Mouse (Mus musculus) right cerebral cortex, postnatal 36 days (tissue): Measurements from ENCODE around the gene Pum1.
A peak's percentile ranks its signal among the peaks of the same experiment; 100 is the strongest.

Experiments used
- DNase-seq, 2 experiments: peaks; one replicate each; pipeline ENCODE4 v3.0.0; 2022; ENCODE audit warnings: low spot score in 2 of 2, mixed read lengths in 1 of 2

The Pum1 gene

DNA sequence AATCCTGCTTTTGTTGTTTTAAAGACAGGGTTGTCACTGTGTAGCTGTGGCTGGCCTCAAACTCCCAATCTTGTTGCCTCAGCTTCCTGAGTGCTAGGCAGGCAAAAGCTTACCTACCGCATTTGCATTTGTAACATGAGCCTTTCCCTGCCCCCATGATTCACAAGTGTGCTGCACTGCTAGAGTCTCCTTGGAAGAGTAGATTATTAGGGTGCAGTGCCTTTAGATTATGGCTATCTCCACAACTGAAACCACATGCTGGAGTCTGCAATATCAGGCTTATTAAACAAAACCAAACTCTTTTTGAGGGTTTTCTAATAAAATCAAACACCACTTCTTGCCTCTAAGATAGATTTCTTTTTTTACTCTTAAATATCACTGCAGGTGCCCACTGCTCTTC lies 59.5 kb downstream of the Pum1 start:
- DNase-seq, result no peak

GRCm38 (mm10) chr4:130726118-130726517 lies 63.0 kb downstream of the Pum1 start:
- no peak for DNase-seq

DNA sequence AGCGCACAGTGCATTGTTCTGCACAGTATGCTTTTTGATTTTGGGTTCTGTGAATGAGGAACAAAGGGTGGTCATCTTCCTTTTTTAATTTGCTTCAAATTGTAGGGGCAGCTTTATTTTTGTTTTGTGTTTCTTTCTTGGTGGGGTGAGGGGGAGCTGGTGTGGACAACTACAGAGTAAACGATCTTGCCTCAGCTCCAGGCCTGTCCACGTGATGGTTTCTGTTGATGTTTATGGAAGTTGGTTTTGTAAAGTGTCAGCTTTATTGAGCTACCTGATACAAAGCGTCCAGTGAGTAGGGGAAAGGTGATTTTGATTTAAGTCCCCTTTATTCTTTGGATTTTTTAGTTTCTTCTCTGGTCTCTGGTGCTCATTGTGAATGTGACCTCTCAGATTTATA lies 72.8 kb downstream of the Pum1 start:
- no peak for DNase-seq

DNA sequence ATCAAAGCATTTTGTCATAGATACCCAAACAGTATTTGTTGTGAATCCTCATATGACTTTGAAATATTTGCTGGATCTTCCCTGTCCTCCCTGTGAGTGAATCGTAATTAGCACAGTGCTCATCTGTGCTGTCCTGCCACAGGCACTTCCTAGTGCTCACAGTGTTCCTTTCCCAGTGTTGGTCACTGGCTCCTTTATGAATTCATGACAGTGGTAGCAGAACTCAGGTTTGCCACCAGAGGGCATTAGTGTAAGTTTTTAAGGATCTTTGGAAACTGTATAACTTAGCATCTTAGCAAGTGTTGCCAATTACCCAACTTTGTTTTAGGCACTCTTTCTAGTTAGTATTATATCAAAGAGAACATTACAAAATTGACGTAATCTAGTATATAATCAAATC lies 75.4 kb downstream of the Pum1 start:
- peak in 1 of 2 experiments; percentile 49 for DNase-seq

- DNase-seq, result no peak
Measured at GRCm38 (mm10) chr4:130744058-130744457, 80.9 kb downstream of the Pum1 start.

DNA sequence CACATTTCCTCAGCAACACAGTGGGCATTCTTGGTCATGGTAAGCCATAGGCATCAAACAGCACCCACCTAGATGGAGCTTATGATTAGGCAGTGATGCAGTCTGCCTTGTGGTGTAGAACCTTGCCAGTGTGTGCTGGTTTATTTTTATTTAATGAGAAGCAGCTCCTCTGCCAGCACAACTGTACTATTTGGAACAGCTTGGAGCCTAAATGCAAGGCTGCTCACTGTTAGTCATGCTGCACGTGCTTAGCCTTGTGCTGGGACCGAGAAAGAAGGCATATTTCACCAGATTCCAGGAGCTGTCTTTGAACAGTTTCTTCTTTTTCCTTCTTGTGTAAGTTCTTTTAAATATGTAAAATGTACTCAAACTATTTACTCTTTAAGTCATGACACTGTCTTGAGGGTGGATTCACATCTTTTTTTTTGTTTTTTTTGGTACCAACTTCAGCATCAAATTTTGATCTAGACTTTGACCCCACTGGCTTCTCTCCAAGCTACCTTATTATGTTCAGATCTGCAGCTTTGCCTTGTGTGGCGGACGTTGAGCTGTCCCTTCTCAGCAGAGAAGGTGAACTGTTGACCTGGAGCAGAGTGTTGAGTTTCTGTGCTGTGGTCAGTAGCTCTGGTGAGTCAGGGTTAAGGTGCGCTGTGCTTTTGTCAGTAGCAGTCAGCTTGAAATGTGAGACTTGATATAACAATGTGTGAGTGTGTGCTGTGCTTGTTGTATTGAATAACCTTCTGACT lies 82.6 kb downstream of the Pum1 start:
- DNase-seq, result peak; percentile 85 to 92

DNA sequence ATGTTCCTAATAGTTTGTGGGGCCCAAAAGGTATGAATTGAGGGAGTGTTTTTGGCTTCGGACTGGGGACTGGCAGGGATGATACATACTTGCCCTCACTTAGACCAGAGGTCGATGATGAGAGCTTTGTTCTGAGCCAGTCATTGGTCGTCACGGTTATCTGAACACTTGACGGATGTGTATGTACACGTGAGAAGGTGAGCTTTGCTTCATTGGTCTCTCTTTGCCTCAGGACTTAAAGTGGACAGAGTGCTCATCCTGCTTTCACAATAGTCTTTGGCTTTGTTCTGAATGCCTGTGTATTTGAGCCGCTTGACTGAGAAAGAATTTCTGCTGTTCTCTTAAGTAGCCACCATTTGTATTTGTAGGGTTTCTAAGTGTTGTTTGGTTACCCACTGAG lies 86.4 kb downstream of the Pum1 start:
- DNase-seq, result no peak

DNA sequence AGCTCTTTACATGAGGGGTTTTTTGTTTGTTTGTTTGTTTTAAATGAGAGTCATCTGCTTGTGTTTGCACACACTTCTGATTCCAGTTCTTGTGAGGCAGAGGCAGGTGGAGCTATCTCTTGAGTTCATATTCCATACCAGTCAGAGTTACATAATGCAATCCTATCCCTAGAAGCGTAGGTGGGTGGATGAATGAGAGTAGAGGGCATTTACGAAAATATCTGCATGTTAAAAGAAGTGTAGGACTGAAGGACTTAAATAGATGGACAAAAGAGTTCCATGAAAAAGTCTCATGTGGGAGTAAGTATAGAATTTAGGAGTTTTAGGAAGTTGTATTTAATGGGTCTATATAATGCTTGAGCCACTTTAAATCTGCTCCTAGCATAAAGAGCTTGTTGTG lies 88.8 kb downstream of the Pum1 start:
- DNase-seq, result no peak

- DNase-seq, result no peak
Measured at GRCm38 (mm10) chr4:130752591-130752990, 89.5 kb downstream of the Pum1 start.

GRCm38 (mm10) chr4:130753755-130754154 lies 90.6 kb downstream of the Pum1 start:
- no peak for DNase-seq

GRCm38 (mm10) chr4:130754776-130755175 lies 91.7 kb downstream of the Pum1 start:
- DNase-seq, result no peak

DNA sequence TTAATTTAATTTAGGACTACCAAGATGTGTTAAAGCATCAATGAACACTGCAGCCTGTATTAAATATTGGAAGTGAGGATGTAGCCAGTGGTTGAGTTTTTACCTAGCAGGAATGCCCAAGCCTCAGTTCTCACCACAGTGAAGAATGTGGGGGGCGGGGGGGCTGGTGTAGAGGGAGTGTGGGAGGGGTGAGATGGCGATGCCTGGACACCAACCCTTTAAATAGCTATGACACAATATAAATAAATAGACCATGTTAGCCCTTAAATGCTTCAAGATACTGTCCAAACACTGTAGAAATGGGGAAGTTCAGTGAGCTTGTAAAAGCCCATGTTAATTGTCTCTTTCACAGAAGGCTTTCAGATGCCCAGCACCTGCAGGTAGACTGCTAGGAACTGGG lies 96.8 kb downstream of the Pum1 start:
- DNase-seq, result no peak

GRCm38 (mm10) chr4:130761809-130762208 lies 98.7 kb downstream of the Pum1 start:
- DNase-seq, result no peak

- no peak for DNase-seq
Measured at GRCm38 (mm10) chr4:130765399-130766160, 102.5 kb downstream of the Pum1 start.

DNA sequence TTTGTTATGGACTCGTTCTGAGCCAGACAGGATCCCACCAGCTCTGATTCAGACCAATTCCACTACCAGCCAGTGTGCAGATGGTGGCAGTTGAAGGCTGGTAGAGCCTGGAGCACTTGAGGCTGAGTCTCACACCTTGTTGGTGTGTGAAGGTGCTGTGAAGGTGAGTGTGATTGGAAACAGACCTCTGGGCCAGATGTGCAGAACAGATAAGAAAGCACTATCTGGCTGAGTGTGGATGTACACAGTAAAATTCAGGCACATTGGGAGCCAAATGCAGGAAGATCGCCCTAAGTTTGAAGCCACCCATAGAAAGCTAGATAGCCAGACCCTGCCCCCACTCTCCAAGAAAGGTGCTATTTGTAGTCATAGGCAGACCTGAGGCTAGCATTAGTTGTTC lies 103.3 kb downstream of the Pum1 start:
- DNase-seq, result no peak

GRCm38 (mm10) chr4:130766926-130767325 lies 103.8 kb downstream of the Pum1 start:
- DNase-seq, result no peak

- no peak for DNase-seq
Measured at GRCm38 (mm10) chr4:130773899-130774298, 110.8 kb downstream of the Pum1 start.

DNA sequence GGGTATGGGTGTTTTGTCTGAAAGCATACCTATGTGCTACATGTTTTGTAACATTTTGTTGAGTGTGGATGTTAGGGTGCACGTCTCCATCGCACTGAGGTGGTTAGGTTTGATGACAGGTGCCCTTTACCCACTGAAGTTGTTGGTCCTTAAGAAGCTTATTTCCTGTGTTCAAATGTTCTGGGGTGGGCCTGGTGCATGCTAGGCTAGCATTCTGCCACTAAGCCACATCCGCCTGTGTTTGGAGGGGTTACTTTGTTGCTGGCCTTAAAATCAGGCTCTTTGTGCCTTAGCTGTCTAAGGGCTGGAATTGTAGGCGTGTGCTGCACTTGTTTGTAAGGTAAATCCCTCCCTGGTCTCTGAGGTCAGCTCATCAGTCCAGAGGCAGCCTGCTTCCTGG lies 111.7 kb downstream of the Pum1 start:
- no peak for DNase-seq

DNA sequence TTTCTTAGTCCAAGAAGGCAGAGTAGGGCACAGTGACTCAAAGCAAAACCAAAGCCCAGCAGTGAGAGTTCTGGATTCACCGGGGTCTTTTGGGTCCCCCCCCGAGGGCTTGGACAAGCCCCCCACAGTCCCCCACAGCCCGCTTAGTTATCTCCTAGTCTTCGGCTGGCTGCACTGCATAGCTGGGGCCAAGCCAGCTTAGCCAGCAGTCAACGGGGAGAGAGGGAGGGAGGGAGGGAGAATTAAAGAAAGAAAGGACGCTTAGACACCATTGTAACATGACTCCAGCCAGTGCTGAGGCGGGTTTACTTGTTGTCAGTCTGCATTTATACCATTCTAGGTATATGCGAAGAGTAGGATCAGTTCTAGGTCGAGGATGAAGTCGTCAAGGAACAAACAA lies 114.5 kb downstream of the Pum1 start:
- no peak for DNase-seq

- peak in 1 of 2 experiments; percentile 60 for DNase-seq
Measured at GRCm38 (mm10) chr4:130779037-130779436, 115.9 kb downstream of the Pum1 start.

DNA sequence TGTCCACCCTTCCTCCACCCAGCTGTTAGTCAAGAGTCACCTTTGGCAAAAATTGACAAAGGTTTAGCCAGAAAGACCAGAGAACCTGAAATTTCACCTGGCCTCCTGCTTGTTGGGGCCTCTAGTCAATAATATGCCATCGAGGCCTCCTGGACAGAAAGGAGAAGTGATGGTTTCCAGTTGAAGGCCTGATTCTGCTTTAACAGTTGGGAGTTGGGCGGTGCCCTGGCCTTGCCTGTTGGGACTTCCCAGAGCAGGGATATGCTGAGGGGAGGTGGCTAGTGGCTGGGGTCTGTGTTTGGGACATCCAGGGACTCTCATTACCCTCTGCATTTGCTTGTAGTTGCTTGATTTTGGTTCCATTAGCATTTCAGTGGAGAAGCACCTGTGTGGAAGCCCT lies 119.4 kb downstream of the Pum1 start:
- no peak for DNase-seq

- DNase-seq, result no peak
Measured at GRCm38 (mm10) chr4:130784755-130785154, 121.6 kb downstream of the Pum1 start.

- no peak for DNase-seq
Measured at GRCm38 (mm10) chr4:130787530-130787929, 124.4 kb downstream of the Pum1 start.
